Mouse (Mus musculus) limb, embryonic 13.5 days (tissue): ENCODE results near the gene Aebp2. TPM values are rescaled to one million over a fixed set of nuclear protein-coding genes. Genes with fewer than 3 reads are reported as not detected.

Experiments
- ATAC-seq: fragments of 200-750 bp; cut with Nextera tagmentation; 2 replicates; pipeline ENCODE4 v1.8.0; 2017; ENCODE audit warnings: low read depth, moderate number of reproducible peaks, moderate TSS enrichment; ENCODE audit not compliant: low FRiP score
- H3K27ac ChIP-seq: fragments of 300-500 bp; sonication (generic); 2 replicates; pipeline ENCODE4 v1.5.1; 2015; ENCODE audit warnings: inconsistent platforms, mild to moderate bottlenecking, moderate library complexity
- H3K27me3 ChIP-seq: fragments of 300-500 bp; sonication (generic); 2 replicates; pipeline ENCODE4 v1.6.1; 2015; ENCODE audit warnings: mild to moderate bottlenecking, inconsistent platforms
- H3K36me3 ChIP-seq: fragments of 300-500 bp; sonication (generic); 2 replicates; pipeline ENCODE4 v1.6.1; 2015; ENCODE audit warnings: inconsistent platforms, mild to moderate bottlenecking, moderate library complexity
- H3K4me1 ChIP-seq: fragments of 300-500 bp; sonication (generic); 2 replicates; pipeline ENCODE4 v1.6.1; 2015; ENCODE audit warnings: inconsistent platforms
- H3K4me2 ChIP-seq: fragments of 300-500 bp; sonication (generic); replicated peaks from 2 replicates; pipeline ENCODE4 v1.6.1; 2015; ENCODE audit warnings: inconsistent platforms, mild to moderate bottlenecking, moderate library complexity
- H3K4me3 ChIP-seq: fragments of 300-500 bp; sonication (generic); 2 replicates; pipeline ENCODE4 v1.5.1; 2015; ENCODE audit warnings: moderate library complexity, mild to moderate bottlenecking, inconsistent platforms
- H3K9ac ChIP-seq: fragments of 300-500 bp; sonication (generic); 2 replicates; pipeline ENCODE4 v1.6.1; 2015; ENCODE audit warnings: mild to moderate bottlenecking, inconsistent platforms
- H3K9me3 ChIP-seq: fragments of 300-500 bp; sonication (generic); 2 replicates; pipeline ENCODE4 v1.6.1; 2016; ENCODE audit warnings: inconsistent platforms
- WGBS: fragments of 180-500 bp; shearing (Covaris S2); methylation state at CpG from one replicate; pipeline ENCODE4 v1.1.7; 2015; 5-methylcytosine and 5-hydroxymethylcytosine counted together
- polyA plus RNA-seq: library from polyadenylated mRNA; unstranded; fragments of >200 nt; fragmentation: Nextera tagmentation; extraction: Ambion mirVana; gene quantifications from 2 replicates; pipeline ENCODE4 v1.2.1, GENCODE M21; 2015

Gene Aebp2
- polyA plus RNA-seq, 1 experiment from 2014 or later, result 17.7 TPM

DNA sequence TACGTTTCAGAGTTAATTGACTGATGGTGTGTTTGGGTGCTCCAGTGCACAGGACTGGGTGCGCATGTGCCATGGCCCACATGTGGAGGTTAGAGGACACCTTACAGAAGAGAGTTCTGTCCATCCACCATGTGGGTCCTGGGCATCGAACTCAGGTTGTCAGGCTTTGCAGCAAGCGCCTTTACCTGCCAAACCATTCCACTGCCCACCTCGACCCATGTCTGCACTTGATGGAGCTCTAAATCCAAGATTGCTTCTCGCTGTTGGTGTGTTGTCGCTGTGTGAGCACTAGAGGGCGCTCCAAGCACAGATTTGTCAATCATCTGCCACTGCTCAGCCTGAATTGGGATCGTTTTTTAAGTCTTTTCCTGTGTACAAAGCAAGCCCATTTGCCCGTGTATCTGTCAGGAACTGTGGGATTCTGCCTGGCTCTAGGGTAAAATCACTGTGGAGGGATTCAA, 92.5 kb downstream of the Aebp2 start:
- peaks cover 6% of the 10 kb centered on the region; the same call in 1 of the 2 replicates for H3K9me3 ChIP-seq
- 0 out of 2 replicates have a peak, but pooled peaks cover 2% of the 10 kb centered on the region for H3K4me1 ChIP-seq
- H3K9ac ChIP-seq, result no peak overlapping the region
- H3K4me3 ChIP-seq, result no peak overlapping the region
- peak; percentile 62 for ATAC-seq
- WGBS, result 25% methylated on average over 10 of the region's 10 CpGs
- H3K4me2 ChIP-seq, result peak overlapping the region; percentile 28; the same call in 1 of the 2 replicates
- H3K36me3 ChIP-seq, result no peaks in the 10 kb centered on the region
- H3K27me3 ChIP-seq, result peaks cover 14% of the 10 kb centered on the region
- H3K27ac ChIP-seq, result no peak overlapping the region

DNA sequence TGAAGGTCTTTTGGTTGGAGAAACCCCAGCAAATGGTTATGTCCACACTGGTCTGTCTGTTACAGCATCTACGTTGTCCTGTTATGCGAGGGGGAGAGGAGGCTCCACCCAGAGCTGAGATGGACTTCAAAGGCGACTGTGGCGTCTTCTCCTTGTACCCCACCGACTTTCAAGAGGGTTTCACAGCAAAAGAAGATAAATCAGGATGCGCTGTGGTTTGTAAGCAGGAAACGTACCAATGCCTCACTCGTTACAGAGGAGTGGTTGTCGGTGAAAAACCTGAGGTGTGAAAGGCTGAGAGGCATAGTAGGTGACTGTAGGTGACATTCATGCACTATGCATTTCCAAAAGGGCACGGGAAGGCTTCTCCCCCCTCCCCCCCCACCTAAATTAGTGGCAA, 99.6 kb downstream of the Aebp2 start:
- WGBS, result 70% methylated on average over 10 of the region's 10 CpGs
- H3K9me3 ChIP-seq, result peaks cover 8% of the 10 kb centered on the region; the same call in 1 of the 2 replicates

More for the DNA sequence above, 99.6 kb downstream of the Aebp2 start:
- ATAC-seq, result no peak
- Histone ChIP-seq H3K4me3 (no peak overlapping the region), H3K4me1 (no peaks in the 10 kb centered on the region), H3K4me2 (no peak overlapping the region), H3K27ac (no peak overlapping the region), H3K36me3 (no peaks in the 10 kb centered on the region), H3K9ac (no peak overlapping the region), H3K27me3 (no peaks in the 10 kb centered on the region)

Other genes starting within 250 kb of the Aebp2 start
- 45.3 and 46.7 TPM in 2 replicates for gene Plekha5, start 198.6 kb upstream of the Aebp2 start, polyA plus RNA-seq
- gene Gm11077, start 106.6 kb downstream of the Aebp2 start, polyA plus RNA-seq, result not detected in 2 replicates